Mouse (Mus musculus): ENCODE results near the gene Nrde2. TPM values are rescaled to one million over a fixed set of nuclear protein-coding genes. Genes with fewer than 3 reads are reported as not detected.

Nrde2 gene
- total RNA-seq, 1 experiment from 2014 or later = 35.2 TPM

- ATAC-seq (replicated peaks; ENCODE audit: low read depth, poor library complexity, severe bottlenecking) = no peak
These were observed 83.7 kb downstream of the Nrde2 start for GRCm38 (mm10) chr12:100075715-100076114.

Other genes with a start within 250 kb of the Nrde2 start
- gene Kcnk13, start 195.2 kb downstream of the Nrde2 start, total RNA-seq (2017) = not detected in 2 replicates
- gene Psmc1, start 49.5 kb downstream of the Nrde2 start, total RNA-seq (2017) = 258 and 298 TPM in 2 replicates
- gene Calm1, start 39.8 kb upstream of the Nrde2 start, total RNA-seq (2017) = 609 and 643 TPM in 2 replicates

Measured in common myeloid progenitor, adult 5-6 weeks (primary cell).